Mouse (Mus musculus): Measurements from ENCODE around the gene 4930432K21Rik.

DNA sequence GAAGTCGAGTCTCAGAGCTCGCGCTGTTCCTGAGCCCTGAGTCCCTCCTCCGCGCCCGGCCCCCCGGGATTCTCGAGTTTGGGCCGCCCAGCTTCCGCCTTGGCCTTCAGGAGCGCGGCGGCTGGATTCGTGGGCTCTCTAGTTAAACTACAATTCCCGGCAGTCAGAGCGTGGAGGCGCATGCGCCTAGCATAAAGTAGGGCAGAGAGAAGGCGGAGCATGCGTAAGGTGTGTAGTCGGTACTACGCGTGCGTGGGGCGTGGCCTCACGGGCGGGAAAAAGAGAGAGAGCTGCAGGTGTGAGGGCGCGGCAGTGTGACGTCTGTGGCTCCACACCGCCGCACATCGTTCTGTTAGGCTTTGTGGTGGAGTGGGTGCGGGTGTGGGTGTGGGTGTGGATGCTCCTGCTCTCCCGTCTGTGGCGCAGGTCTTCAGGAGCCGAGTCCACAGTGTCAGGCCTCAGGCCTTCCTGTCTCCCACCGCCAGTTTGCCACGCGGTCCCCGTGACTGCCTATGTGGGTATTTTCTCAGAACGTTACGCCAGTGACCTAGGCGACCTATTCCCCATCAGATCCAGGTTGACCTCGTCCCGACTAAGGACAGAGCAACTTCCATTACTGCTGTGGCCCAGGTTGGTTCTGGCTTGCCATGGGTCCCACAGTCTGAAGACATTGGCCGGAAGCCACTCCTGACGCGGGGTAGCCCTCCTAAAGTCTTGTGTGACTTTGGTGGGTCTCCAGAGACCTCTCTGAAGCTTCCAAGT, at the start of gene 4930432K21Rik, which contains the start of gene Cc2d1a:
- no peak for TF ChIP-seq POU5F1 (IDR thresholded peaks at IDR 0.05; ENCODE audit: borderline replicate concordance, low read length)
- TF ChIP-seq CTCF (conservative IDR thresholded peaks at IDR 0.05; ENCODE audit: low read length), result no peak
